Comparison of ENCODE assay signal across 21 mouse cellular contexts in the genomic region with DNA sequence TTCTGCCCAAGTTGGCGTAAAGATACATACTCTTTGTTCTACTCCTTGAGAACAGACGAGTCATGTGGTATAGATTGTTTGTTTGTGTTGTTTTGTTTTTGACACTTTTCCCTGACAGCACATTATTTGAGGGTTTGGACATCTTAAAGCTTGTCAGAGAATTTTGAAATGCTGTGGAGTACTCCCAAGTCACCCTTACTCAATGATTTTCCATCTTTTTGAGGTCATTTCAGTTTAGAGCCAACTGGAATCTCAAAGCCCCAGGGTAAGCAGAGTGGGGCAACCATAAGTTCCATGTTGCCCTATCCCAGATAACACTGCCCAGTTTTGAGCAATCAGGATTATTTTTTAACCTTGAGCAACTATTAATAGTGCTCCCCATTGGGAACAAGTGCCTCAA. TPM values are rescaled to one million over a fixed set of nuclear protein-coding genes. Genes with fewer than 3 reads are reported as not detected.
DNase-seq lines count a peak whose midpoint lies in the region; ATAC-seq and TF ChIP-seq lines count a peak whose summit lies in the region.
"Had no signal": no experiment of that assay in that cellular context is flagged by ENCODE, and none has a peak within 500 bp of the region (broad histone marks: within the 10 kb centered on the region; RNA-seq: fewer than 3 reads in every experiment).

No protein-coding gene starts in this region.

- no peaks in the 10 kb centered on the region for H3K79me2 ChIP-seq in liver, adult 2 months (ENCODE audit: control insufficient read depth, insufficient read depth, low read length)

- no peaks in the 10 kb centered on the region for H3K9me3 ChIP-seq in heart, embryonic 12.5 days (replicated peaks)
- no peaks in the 10 kb centered on the region for H3K9me3 ChIP-seq in liver, embryonic 11.5 days (ENCODE audit: control insufficient read depth, low read length)
- H3K9me3 ChIP-seq: embryonic facial prominence, embryonic 13.5 days; forebrain, embryonic 13.5 days; heart, embryonic 15.5 days; hindbrain, embryonic 12.5 days had no signal

- no peaks in the 10 kb centered on the region for H3K27me3 ChIP-seq in heart, embryonic 12.5 days (replicated peaks)
- no peaks in the 10 kb centered on the region for H3K27me3 ChIP-seq in liver, adult 2 months (ENCODE audit: control insufficient read depth, insufficient read depth, low read length)
- H3K27me3 ChIP-seq in liver, embryonic 11.5 days (replicated peaks; ENCODE audit: control insufficient read depth, insufficient read depth, low read length): no peaks in the 10 kb centered on the region
- H3K27me3 ChIP-seq: heart, embryonic 15.5 days; hindbrain, embryonic 12.5 days had no signal

- peak; percentile 46 for DNase-seq in heart, adult 11 months
- DNase-seq in liver, adult 2 months (ENCODE audit: extremely low read depth, low read depth, low spot score): peak; percentile 68
- DNase-seq in liver, embryonic 11.5 days (ENCODE audit: low spot score): no peak
- peak; percentile 98 for DNase-seq in adipocyte (ENCODE audit: low spot score)
- no peak for DNase-seq in kidney, postnatal 10 days
- DNase-seq: cerebellum, adult 11-12 months; cerebellum, adult 9-10 months; cerebellum, postnatal 36 days; forebrain, postnatal 0 days; gastrocnemius, postnatal 36 days; heart, postnatal 4 days; kidney, adult 8-10 months had no signal

- WGBS in heart, embryonic 12.5 days: 81% methylated on average over 2 of the region's 2 CpGs
- 88% methylated on average over 2 of the region's 2 CpGs for WGBS in liver, adult 2 months
- WGBS in liver, embryonic 11.5 days: 82% methylated on average over 2 of the region's 2 CpGs

- TF ChIP-seq CTCF in liver, adult 2 months (IDR thresholded peaks at IDR 0.05; ENCODE audit: low read depth, low read length): no peak
- no peak for TF ChIP-seq CTCF in embryonic fibroblast, embryonic 13.5 days (IDR thresholded peaks at IDR 0.05; ENCODE audit: borderline replicate concordance, insufficient read depth, low read length)

- H3K27ac ChIP-seq in heart, embryonic 12.5 days (ENCODE audit: poor library complexity, severe bottlenecking): no peak overlapping the region
- H3K27ac ChIP-seq in liver, adult 2 months (replicated peaks; ENCODE audit: insufficient read depth, low read depth, low read length): no peak overlapping the region
- no peak overlapping the region for H3K27ac ChIP-seq in liver, embryonic 11.5 days (ENCODE audit: low read depth, low read length)
- peak overlapping the region; percentile 74 for H3K27ac ChIP-seq in embryonic fibroblast, embryonic 13.5 days (ENCODE audit: insufficient read depth, low read length)
- H3K27ac ChIP-seq: embryonic facial prominence, embryonic 13.5 days; forebrain, embryonic 13.5 days; heart, embryonic 15.5 days; hindbrain, embryonic 12.5 days had no signal

- no peak for TF ChIP-seq POLR2A in liver, adult 2 months (IDR thresholded peaks at IDR 0.05; ENCODE audit: extremely low read depth, insufficient read depth, low read length)
- TF ChIP-seq POLR2A in embryonic fibroblast, embryonic 13.5 days (IDR thresholded peaks at IDR 0.05; ENCODE audit: low read depth, low read length): no peak

- peaks cover 22% of the 10 kb centered on the region for H3K4me1 ChIP-seq in heart, embryonic 12.5 days (replicated peaks)
- peaks cover 1% of the 10 kb centered on the region; the same call in 1 of the 2 replicates for H3K4me1 ChIP-seq in liver, adult 2 months (ENCODE audit: control insufficient read depth, insufficient read depth, low read length)
- H3K4me1 ChIP-seq in liver, embryonic 11.5 days (replicated peaks; ENCODE audit: control insufficient read depth, insufficient read depth, low read length): no peaks in the 10 kb centered on the region
- H3K4me1 ChIP-seq in embryonic fibroblast, embryonic 13.5 days (ENCODE audit: control insufficient read depth, insufficient read depth, low read length): peaks cover 26% of the 10 kb centered on the region
- H3K4me1 ChIP-seq: hindbrain, embryonic 12.5 days had no signal

- H3K9ac ChIP-seq in heart, embryonic 12.5 days: no peak overlapping the region
- H3K9ac ChIP-seq in liver, adult 2 months (ENCODE audit: low read depth, low read length): no peak overlapping the region
- no peak overlapping the region for H3K9ac ChIP-seq in liver, embryonic 11.5 days (ENCODE audit: low read depth, low read length)
- H3K9ac ChIP-seq: embryonic facial prominence, embryonic 13.5 days; forebrain, embryonic 13.5 days; forebrain, postnatal 0 days; heart, embryonic 15.5 days; hindbrain, embryonic 12.5 days had no signal

- H3K4me2 ChIP-seq in heart, embryonic 12.5 days: no peak overlapping the region
- no peak overlapping the region for H3K4me2 ChIP-seq in liver, embryonic 11.5 days
- H3K4me2 ChIP-seq: embryonic facial prominence, embryonic 13.5 days; forebrain, embryonic 13.5 days; heart, embryonic 15.5 days; hindbrain, embryonic 12.5 days had no signal

- no peak for ATAC-seq in heart, embryonic 12.5 days (ENCODE audit: insufficient number of reproducible peaks, low FRiP score)
- no peak for ATAC-seq in liver, embryonic 11.5 days (replicated peaks; ENCODE audit: low FRiP score)
- ATAC-seq: forebrain, embryonic 13.5 days; forebrain, postnatal 0 days; hindbrain, embryonic 16.5 days; inflammation-experienced regulatory T-cells, adult 6 months; intestine, postnatal 0 days had no signal

- no peak overlapping the region for H3K4me3 ChIP-seq in heart, embryonic 12.5 days
- no peak overlapping the region for H3K4me3 ChIP-seq in liver, adult 2 months (ENCODE audit: insufficient read depth, low read depth, low read length)
- H3K4me3 ChIP-seq in liver, embryonic 11.5 days (ENCODE audit: low read depth, low read length): no peak overlapping the region
- no peak overlapping the region for H3K4me3 ChIP-seq in embryonic fibroblast, embryonic 13.5 days (ENCODE audit: insufficient read depth, low read length)
- H3K4me3 ChIP-seq: embryonic facial prominence, embryonic 13.5 days; forebrain, embryonic 13.5 days; heart, embryonic 15.5 days; hindbrain, embryonic 12.5 days had no signal

- H3K36me3 ChIP-seq in heart, embryonic 12.5 days: no peaks in the 10 kb centered on the region
- H3K36me3 ChIP-seq in liver, adult 2 months (ENCODE audit: control insufficient read depth, insufficient read depth, low read length): no peaks in the 10 kb centered on the region
- H3K36me3 ChIP-seq in liver, embryonic 11.5 days (ENCODE audit: control insufficient read depth, insufficient read depth, low read length): no peaks in the 10 kb centered on the region
- H3K36me3 ChIP-seq: embryonic facial prominence, embryonic 13.5 days; heart, embryonic 15.5 days; hindbrain, embryonic 12.5 days had no signal

RNA-seq across cellular contexts. Expression of a gene that starts 8.1 kb away (rescaled TPM):
- 67.2 and 75.0 TPM in 2 replicates for polyA plus RNA-seq in heart, embryonic 12.5 days (2016; fragmentation: Nextera tagmentation; extraction: Ambion mirVana)
- total RNA-seq in liver, adult 2 months (2014; rRNA removed): 3.8 and 4.1 TPM in 2 replicates
- 2.9 and 4.4 TPM in 2 replicates for polyA plus RNA-seq in liver, adult 2 months (2012; rRNA removed)
- 8.4 and 9.4 TPM in 2 replicates for polyA plus RNA-seq in liver, embryonic 11.5 days (2014; fragmentation: Nextera tagmentation; extraction: Ambion mirVana)
- 610 and 713 TPM in 2 replicates for polyA plus RNA-seq in embryonic fibroblast, embryonic 13.5 days (2011; ENCODE audit: insufficient read length, low read depth, missing spikeins)
- polyA plus RNA-seq: inflammation-experienced regulatory T-cells, adult 6 months had no signal

RNA-seq across cellular contexts. Expression of a gene that starts 33.3 kb away (rescaled TPM):
- polyA plus RNA-seq in heart, embryonic 12.5 days (2016; fragmentation: Nextera tagmentation; extraction: Ambion mirVana): 19.1 and 22.5 TPM in 2 replicates
- total RNA-seq in liver, adult 2 months (2014; rRNA removed): 7.7 and 8.7 TPM in 2 replicates
- polyA plus RNA-seq in liver, adult 2 months (2012; rRNA removed): 2.6 and 2.9 TPM in 2 replicates
- polyA plus RNA-seq in liver, embryonic 11.5 days (2014; fragmentation: Nextera tagmentation; extraction: Ambion mirVana): 3.4 and 3.8 TPM in 2 replicates
- 45.6 and 74.2 TPM in 2 replicates for polyA plus RNA-seq in embryonic fibroblast, embryonic 13.5 days (2011; ENCODE audit: insufficient read length, low read depth, missing spikeins)

Comparison
In these comparisons a context has a peak if more than half of its experiments do, and no peak if none do; other contexts are left out.
1. DNase-seq: peak in heart, adult 11 months (single experiment), liver, adult 2 months (single experiment) and adipocyte (single experiment); none in liver, embryonic 11.5 days (single experiment) and kidney, postnatal 10 days (single experiment).